Mouse (Mus musculus): ENCODE data around the gene Tespa1.
"Not testable (repeated sequence)": the region's sequence is repeated elsewhere in the genome, so short reads cannot be mapped to it uniquely, and the experiment has no call there.

Gene Tespa1

DNA sequence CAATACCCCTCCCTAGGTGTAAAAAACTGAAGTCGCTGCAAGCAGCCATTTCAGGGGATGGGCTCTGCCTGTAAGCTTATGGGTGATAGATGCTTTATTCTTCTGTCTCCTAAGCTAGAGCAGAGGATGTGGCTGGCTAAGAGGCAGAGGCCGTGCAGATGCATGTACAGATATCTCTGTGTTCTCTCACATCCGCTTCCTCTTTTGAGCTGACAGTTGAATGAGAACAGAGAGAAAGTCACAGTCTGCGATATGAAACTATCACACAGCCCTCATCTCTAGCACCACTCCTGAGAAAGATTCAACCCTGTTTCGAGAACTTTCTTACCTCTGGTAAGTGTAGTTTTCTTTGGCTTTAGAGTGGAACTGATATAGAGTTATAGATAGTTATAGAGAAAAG, at the start of gene Tespa1:
Gene Tespa1, plus strand, starts transcription at position 234 of the 400 bp plus-strand sequence.
- DNase-seq, result no peak

DNA sequence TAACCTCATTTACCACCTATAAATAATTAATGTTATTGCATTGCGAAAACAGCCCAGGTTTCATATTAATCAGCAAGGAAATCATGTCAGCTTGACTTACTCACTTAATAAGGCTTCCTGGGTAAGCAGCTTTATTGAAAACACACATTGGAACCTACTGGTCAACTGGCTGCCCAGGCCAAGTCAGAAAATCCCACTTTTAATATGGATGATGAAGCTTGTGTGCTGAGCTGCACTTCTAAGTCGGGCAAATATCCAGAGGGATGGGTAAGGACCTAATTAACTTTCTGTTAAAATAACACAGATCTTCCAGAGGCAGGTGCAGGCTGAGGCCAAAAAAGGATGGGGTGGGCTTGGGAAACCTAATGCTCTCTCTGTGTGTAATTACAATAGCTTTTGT, 46.9 kb upstream of the Tespa1 start:
- no peak for DNase-seq

DNA sequence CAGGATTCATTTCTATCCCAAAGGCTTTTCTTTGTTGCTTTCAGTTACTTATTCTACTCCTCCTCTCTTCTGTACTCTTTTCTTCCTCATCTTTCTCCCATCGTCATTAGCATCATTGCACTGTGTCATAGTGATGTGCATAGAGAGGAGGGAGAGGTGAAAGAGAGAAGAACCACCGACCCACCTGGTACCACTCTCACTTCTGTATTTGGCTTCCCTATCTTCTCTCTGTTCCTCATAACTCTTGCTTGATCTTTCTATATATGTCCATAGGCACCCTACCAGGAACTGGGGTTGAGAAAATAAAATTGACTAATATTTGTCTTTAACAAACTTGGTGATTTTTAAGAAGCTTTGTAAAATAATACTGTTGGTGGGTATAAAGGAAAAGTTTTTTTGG, 46.2 kb upstream of the Tespa1 start:
- DNase-seq, result no peak

DNA sequence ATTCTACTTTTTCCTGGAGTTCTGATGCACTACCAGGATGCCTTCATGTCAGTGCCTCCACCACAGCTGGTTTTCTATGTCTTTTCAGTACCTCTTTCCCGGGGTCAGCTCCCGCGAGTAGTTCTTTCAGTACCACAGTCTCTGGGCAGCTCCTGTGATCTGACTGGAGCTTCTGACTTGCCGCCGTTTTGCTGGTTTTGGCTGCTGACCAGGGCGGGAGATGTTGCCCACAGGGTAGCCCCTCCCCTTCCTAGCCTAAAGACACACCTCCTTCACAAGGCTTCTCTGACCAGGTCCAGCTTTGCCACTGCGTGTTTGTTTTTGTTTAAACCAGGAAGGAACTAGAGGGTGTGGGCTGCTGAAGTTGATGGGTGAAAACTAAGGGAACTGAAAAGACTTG, 42.6 kb upstream of the Tespa1 start, which contains the start of gene Neurod4:
Gene Neurod4, minus strand, starts transcription at position 175 of the 400 bp plus-strand sequence.
- DNase-seq, result peak; percentile 8

DNA sequence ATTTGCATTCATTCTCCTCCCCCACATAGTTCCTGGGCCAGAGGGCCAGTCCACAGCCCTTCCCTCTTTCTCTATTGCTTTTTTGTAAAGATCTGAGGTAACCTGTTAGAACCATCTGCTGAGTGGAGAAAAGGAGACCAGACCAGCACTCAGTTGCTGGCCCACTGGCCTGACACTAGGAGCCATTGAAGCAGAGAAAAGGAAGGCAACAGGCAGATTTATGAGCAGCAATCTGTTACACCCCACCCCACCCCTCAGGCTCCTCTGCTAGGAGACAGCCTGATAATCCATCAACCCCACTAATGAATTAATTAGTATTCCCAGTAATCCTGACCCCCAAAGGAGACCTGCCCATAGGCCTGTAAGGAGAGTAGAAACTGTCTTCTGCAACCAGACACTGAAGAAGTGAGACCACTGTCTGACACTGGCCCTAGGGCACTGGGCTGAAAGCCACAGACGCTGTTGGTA, 40.7 kb upstream of the Tespa1 start:
- DNase-seq, result no peak

DNA sequence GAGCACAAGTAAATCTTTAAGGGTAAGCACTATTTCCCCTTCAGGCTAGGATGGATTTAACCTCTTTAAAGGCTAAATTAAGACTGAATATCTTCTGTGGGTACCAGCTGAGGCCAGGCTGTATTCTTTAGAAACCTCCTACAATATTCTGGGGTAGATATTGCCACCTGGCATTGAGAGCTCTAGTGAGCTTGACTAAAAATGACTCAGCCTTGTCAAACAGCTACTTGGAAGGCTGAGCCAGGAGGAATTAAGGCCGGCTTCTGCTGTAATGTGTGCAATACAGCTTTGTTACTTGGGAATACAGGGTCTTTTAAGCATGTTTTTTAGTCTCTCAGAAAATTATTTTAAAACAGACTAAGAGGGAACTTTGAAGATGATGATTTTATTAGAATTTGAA, 35.5 kb upstream of the Tespa1 start:
- DNase-seq, result no peak

DNA sequence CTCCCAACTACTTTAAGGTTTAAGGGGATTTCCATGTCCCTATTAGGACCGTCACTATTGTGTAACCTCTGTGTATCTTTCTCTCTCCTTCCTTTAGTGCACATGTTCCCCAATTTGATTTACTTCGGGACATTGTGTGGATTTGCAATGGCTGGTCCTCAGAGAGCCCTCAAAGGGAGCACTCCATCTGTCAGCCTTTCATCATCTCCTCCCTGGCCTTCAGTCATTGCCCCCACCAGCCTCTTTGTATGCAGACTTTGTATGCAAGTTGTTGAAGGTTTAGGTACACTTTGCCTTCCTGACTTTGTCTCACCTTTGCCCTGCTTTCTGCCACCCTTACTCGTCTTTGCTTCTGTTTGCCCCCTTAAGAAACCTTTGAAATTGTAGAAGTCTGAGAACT, 34.7 kb upstream of the Tespa1 start:
- no peak for DNase-seq

DNA sequence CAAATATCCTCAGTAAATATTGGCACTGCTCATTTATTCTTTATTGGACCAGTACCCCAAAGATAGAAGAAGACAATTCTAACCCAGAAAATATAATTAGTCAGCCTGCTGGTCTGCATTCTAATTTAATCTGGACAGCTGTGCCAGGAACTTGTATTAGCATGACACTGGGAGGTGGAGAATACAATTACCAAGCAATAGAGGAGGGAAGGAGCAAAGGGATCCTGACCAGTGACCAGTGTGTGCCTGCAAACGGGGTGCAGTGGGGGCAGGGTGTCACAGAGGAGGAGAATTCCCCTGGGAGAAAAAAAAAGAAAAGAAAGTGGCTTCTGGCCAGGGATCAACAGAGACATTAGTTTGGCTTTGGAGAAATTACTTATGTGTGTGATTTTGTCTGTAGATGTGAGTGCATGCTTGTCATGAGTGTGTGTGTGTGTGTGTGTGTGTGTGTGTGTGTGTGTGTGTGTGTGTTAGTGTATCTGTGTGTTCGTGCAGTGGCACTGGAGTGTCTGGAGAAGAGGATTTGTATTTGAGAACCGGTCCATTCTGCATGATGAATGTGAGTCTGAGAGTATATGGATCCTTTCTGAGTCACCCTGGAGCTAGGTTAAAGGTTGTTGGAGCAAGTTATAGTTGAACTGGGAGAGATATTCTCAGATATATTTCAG, 28.8 kb upstream of the Tespa1 start:
- DNase-seq, result no peak

DNA sequence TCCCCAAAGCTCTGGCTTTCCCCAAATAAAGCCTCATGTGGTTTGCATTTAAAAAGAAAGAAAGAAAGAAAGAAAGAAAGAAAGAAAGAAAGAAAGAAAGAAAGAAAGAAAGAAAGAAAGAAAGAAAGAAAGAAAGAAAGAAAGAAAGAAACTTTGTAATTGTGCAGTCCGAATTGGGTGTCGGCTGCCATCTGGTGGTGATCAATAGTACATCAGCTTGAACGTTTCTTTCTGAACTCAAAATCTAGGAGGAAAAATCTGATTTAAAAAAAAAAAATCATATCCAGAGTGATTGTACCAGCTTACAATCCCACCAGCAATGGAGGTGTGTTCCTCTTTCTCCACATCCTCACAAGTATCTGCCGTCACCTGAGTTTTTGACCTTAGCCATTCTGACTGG, 23.9 kb upstream of the Tespa1 start:
- not testable (repeated sequence) for DNase-seq

DNA sequence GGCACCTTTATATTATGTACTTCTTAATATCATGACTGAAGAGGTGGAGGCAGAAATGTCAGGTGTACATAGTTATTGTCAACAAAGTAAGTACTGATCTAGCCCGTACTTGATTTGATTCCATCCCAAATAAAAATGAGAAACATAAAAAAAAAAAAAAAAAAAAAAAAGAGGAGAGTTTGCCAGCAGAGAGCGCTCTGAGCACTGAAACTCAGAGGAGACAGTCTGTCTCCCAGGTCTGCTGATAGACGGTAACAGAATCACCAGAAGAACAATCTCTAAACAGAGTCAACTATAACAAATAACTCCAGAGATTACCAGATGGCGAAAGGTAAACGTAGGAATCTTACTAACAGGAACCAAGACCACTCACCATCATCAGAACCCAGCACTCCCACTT, 18.5 kb upstream of the Tespa1 start:
- DNase-seq, result not testable (repeated sequence)

DNA sequence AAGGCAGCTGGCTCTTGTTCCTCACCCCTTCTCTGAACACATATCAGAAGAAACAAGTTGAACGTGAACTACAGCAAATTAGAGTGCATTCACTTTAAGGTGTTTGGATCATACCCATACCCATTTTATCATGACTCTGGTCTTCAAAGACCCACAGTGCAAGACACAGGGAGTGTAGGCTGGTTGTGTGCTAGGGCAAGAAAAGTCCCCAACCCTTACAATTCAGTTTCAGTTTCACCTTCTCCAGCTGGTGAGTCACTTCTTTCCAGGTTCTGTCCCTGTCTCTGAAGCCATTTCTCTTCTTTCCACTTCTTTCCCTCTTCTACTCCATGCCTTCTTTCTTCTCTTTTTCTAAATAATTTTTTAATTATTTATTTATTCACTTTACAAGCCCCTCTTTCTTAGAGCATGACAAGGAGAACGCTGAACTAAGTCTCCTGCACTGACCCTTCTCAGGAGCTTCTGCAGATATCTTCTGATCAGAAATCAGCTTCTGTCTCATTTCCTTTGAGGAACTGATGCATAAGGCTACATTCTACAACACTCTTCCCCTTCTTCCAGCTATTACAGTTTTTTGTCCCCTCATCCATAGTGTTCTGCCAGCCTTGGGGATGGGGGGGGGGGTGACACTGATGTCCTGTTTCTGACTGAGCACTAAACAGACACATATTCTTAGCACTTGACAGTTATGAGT, 11.0 kb upstream of the Tespa1 start:
- no peak for DNase-seq

DNA sequence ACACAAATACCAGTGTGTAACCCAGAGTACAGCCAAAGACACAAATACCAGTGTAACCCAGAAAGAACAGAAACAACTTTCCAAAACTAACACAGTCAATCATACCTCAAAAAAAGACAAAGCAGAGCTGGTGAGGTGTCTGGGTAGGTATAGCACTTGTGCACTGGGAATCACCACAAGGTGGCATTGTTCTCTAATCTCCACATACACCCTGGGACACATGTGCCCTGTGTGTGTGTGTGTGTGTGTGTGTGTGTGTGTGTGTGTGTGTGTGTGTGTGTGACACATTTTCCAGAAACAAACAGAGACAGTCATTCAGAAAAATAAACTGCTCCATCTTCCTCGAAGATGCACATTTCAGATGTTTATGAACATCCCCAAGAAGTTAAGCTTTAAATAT, 9.1 kb upstream of the Tespa1 start:
- no peak for DNase-seq

DNA sequence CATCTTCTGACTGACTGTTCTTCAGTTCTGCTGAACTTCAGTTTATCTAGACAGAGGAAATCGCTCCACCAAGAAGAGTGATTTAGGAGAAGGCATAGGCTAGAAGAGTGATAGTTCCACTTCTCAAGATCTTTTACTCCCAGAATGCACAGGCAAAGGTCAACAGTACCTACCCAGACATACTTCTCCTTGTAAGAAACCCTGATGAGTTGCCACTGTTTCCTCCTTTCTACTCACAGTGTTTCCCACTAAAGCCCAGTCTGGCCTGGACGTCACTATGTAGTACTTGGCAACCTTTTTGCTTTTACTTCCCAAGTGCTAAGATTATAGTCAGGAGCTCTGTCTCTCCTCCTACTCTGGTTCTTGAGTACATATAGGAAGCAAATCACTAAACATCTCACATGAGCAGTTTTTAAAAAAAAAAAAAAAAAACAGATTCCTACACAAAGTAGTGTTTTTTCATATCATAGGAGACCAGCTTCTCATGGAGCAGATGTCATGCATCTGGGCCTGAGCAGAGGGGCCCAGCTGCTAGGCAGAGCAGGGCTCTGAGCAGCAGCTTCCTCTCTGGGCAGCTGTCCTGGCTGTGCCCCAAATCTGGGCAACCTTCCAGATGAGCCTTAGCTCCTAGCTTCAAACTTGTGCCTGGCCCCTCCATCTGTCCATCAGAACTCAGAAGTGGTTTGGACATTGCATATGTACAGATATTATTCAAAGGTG, 8.4 kb upstream of the Tespa1 start:
- no peak for DNase-seq

DNA sequence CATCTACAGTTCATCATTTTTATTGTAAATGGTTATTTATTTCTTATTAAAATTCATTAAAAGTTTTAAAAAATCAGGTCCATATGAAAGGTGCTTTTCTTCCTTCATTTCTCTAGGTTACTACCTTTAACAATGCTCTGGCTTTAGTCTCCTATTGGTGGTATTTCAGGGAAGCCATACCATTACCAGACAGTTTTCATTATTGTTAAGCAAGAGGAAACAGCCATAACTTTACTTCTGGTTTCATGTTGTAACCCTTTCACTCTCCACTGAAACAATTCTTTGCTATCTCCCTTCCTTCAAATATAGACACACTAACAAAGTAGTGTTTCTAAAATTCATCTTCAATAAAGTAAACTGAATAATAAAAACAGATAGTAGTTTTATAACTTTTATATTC, 6.8 kb upstream of the Tespa1 start:
- no peak for DNase-seq

DNA sequence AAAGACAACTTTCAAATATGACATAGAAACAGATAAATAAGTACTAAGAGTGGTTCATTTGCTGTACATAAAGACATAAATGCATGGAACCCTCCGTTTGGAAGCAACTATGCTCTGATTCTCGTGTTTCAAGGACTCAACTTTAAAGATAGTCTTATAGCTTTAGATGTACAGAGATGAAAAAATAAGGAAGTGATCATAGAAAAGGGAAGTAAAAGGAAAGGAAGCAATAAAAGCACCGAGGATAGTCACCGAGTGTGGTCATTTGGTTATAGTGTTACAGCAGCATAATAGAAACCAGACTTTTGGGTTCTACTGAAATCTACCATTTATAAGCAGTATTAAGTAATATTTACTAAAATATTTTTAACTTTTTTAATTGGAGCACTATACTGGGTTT, 4.0 kb upstream of the Tespa1 start:
- no peak for DNase-seq

DNA sequence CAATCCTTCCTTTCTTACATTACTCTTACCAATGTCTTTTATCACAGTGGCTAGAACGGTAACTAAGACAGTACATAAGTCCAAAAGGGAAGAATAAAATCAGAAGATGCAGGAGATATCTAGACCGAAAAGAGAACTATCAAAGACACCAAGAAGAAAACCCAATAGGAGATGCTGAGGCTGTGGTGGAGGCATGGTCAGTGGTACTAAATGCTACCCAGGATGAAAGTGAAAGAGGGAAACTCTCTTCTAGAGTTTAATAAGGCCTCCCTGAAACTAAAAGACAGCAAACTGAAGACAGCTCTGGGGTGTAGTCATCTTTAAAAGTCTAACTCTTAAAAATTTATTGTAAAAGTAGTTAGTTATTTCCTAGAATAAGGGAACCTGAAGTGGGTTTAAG, 2.0 kb upstream of the Tespa1 start:
- DNase-seq, result no peak

DNA sequence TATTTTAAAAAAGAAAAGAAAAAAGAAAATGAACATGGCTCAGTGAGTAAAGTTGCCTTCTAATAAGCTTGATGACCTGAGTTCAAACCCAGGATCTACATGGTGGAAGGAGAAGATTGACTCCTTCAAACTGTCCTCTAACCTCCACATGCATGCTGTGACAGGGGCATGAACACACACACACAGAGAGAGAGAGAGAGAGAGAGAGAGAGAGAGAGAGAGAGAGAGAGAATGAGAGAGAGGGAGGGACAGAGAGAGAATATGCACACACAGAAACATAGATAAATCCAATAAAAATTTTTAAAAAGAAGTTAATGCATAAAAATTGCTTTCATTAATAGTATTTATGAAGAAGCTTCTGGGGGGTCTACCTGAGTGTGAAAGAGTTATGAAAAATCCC, 608 bp upstream of the Tespa1 start:
- no peak for DNase-seq

DNA sequence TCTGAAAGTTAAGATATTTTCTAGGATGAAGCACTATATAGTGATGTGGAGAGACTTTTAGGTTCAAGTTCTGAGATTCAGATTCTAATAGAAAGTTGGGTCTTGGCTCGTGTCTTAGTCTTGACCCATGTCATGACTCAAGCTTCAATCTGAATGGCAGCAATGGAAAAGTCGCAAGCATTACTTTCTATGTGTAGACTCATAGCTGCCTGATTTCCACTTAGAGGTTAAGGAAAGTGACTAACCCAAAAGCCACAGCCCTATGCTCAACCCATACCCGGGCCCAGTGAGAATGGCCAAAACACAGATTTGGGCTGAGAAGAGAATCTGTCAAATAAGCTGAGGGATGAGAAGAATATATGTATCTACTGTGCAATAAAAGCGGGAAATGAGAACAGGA, 1.6 kb downstream of the Tespa1 start:
- DNase-seq, result no peak

DNA sequence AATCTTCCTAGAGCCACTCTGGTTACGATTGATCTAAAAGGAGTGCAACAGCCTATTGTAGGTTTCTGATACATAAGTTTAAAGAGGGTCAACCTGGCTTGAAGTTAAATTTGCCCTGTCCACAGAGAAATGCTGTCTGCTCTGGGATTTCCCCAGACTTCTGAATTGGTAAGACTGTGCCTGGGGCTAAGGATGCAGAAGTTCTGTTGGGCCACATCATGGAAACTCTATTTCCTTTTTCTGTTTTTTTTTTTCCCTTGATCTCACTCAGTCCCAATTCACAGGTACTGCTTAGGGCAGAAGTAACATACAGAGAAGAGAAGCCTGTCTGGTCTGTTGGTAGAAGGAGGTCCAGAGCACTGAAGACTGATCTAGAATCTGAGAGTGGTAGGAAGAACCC, 8.0 kb downstream of the Tespa1 start:
- no peak for DNase-seq

DNA sequence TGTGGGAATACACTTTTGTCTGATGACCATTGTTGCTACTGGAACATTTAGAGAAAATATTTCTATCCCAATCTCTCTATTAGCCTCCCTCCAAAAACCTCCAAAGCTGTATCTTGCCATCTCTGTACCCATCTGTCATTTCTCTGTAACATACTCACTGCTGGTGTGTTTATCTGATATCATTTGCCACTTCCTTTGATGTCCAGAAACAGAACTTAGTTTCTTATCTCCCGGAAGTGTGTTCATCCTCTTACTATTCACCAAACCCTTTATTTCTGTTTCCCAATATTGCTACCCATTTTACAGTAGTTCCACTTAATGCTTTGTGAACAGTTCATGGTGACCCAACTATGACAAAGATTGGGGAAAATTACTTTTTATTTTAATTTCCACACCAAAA, 13.7 kb downstream of the Tespa1 start:
- no peak for DNase-seq

DNA sequence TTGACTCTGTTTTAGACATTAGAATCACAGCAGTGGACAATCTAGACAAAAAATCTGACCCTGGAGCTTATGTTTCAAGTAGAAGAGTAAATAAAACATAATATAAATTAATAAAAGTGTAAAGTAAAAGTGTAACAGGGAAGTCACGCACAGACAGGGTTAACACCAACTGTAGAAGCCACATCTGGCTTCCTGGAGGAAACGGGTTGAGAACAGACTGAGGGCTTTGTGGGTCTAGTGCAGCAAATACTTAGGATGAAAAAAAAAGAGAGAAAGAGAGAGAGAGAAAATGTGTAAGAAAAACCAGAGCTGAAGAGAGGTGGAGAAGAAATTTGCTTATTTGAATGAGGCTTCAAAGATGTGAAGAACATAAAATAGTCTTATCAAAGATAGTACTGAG, 14.9 kb downstream of the Tespa1 start:
- no peak for DNase-seq

DNA sequence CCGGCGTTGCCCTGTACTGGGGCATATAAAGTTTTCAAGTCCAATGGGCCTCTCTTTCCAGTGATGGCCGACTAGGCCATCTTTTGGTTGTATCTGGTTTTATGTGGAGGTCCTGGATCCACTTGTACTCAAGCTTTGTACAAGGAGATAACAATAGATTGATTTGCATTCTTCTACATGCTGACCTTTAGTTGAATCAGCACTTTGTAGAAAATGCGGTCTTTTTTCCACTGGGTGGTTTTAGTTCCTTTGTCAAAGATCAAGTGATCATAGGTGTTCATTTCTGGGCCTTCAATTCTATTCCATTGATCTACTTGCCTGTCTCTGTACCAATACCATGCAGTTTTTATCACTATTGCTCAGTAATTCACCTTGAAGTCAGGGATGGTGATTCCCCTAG, 17.4 kb downstream of the Tespa1 start:
- not testable (repeated sequence) for DNase-seq

DNA sequence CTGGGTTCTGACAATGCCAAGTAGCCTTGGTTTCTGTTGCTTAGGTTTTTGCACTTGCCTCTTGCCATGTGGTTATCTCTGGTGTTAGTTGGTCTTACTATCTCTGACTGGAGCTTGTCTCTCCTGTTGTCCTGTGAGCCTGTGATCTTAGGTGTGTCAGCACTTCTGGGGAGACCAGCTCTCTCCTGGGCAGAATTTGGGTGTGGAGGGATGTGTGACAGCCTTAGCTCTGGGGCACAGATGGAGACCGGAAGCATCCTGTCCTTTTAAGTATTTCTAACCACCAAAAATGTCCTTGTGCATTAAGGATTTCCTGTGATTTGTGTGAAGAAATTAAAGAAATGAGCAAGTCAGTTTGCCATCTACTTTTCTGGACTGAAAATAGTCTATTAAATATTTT, 21.4 kb downstream of the Tespa1 start:
- no peak for DNase-seq

Measured in liver (tissue).